Mouse (Mus musculus): ENCODE measurements at regions not wholly inside any gene's neighbourhood (a gene's known extent, or its start where the extent isn't known, plus 50 kb on each side); places are given as distances from the start of the nearest gene placed in this dataset.

DNA sequence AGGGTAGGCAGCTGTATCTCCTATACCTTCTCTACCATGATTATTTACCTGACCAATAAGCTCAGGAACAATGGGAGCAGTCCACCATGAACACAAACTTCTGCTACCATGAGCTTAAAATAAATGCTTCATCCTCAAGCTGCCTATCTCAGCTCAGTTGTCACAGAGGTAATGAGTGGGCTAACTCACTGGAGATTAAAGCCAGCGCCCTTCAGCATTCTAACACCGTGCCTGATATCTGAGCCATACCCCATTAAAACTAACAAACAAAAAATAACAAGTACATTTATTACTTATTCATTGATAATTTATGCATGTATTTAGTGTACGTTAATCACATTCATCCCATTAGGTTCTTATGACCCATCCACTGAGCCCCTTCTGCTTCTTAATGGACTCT, 128.6 kb downstream of the Klf5 start:
- no peak for TF ChIP-seq GATA1 (IDR thresholded peaks at IDR 0.05; ENCODE audit: borderline replicate concordance, low read length)
- TF ChIP-seq FLI1 (IDR thresholded peaks at IDR 0.05; ENCODE audit: low read length), result no peak

Data from megakaryocyte, embryonic 14.5 days (primary cell).